Mouse (Mus musculus): ENCODE measurements around the gene Mnat1.
"Not testable (repeated sequence)": the region's sequence is repeated elsewhere in the genome, so short reads cannot be mapped to it uniquely, and the experiment has no call there.

Mnat1 gene

GRCm38 (mm10) chr12:73147236-73147635 is 23.7 kb downstream of the Mnat1 start:
- peak; percentile 33 for DNase-seq (ENCODE audit: low spot score)

- not testable (repeated sequence) for DNase-seq (ENCODE audit: low spot score)
Observed at GRCm38 (mm10) chr12:73151038-73151437, 27.5 kb downstream of the Mnat1 start.

DNA sequence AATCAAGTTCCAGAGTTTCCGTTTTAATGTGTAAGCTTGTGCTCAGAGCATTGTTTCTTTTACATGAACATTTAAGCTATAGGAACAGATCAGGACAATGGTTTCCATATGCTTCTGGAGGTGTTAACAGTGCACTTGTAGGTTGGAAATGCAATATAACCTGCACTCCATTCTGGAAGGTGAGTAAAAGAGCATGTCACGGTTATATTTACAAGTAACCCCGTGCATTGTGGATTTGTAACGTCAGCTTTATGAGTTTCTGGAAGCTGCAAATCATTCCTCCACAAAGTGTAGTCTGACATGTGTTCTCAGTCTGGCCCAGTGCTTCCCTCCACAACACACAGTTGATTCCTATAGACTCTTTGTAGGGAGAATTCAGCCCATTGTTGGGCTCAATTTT is 30.6 kb downstream of the Mnat1 start:
- DNase-seq (ENCODE audit: low spot score), result no peak

DNA sequence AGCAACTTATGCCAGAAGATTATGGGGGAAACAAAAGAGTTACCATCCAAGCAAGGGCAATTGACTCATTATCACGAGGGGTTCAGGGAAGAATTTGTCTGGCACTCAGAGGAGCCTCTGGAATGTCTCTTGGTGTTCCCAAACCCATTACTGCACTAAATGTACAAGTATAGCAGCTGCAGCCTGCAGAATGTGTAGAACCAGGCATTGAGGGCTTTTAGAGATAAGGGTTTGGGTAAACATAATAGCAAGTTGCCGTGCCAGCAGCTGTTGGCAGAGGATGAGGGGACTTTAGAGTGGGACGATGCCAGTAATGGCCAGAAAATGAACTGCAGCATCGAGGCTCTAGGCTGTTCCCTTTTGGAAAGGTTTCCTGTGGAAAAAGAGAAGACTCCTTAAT is 36.8 kb downstream of the Mnat1 start:
- no peak for DNase-seq (ENCODE audit: low spot score)

GRCm38 (mm10) chr12:73162408-73163181 is 39.1 kb downstream of the Mnat1 start:
- peak; percentile 59 for DNase-seq (ENCODE audit: low spot score)

DNA sequence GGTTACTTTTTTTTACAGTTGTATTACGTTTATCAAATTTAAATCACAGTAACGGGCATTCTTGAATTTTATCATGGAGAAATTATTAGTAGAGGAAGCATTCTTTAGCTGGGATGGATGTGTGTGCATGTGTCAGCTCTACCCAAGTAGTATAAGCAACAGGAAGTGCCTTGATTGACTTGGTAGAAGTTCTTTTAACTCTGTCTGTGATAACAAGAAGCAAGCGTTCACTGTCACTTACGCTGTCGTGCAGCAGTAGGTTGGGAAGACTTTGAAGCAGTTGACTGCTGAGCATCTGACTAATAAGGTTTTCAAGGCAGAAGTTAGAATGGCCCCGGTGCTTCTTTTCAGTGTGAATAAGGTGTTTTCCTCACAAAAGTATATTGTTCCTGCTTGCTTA is 47.3 kb downstream of the Mnat1 start:
- DNase-seq (ENCODE audit: low spot score), result no peak

GRCm38 (mm10) chr12:73183896-73184295 is 60.4 kb downstream of the Mnat1 start:
- DNase-seq (ENCODE audit: low spot score), result no peak

DNA sequence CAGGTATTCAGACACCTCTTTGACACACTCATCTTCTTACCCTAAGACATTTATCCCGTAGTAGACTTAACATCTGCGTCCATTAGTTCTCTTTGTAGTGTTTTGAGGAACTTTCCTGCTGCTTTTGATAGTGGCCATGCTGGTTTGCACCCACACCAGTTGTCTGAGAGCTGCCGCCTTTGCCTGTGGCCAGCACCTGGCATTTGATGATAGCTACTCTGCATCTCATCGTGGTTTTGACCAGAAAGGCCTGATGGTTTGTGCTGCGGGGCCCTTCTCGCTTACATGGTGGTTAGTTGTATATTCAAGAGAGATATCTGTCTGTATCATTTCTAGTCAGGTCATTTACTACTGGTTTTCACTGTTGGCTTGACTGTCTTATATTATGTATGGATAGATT is 73.8 kb downstream of the Mnat1 start:
- no peak for DNase-seq (ENCODE audit: low spot score)

DNA sequence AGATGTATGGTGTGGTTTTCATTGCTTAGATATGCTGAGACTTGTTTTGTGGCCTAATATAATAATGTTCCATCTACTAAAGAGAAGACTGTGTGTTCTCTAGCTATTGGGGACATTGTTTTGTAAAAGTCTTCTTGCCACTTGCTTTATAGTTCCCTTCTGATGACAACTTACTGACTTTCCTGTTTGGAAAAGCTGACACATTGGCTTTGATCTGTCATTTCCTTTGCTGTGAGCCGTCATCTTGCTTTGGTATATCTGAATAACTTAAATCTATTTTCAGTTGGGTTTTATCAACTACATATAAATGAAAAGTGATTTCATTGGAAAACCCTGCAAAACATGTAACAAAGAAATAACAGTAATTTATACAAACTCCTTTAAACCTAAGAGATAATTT is 74.9 kb downstream of the Mnat1 start:
- no peak for DNase-seq (ENCODE audit: low spot score)

DNA sequence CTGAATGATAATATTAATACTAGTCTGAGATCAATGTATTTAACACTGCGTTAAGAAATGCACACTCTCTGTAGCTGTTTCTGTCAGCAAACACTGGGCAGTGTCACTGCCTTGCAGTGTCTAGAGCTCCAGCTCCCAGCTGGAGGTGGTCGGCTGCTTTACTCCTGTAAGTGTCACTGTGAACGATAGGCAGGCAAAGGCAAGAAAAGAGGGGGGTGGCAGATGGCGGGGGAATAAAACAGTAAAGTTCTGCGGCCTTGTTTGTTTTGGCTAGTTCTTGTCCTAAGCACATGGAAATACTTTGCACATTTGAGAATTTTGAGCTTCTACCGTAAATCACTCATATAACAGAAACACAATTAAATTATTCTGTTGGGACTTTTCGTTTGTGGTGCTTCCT is 75.9 kb downstream of the Mnat1 start:
- DNase-seq (ENCODE audit: low spot score), result no peak

- no peak for DNase-seq (ENCODE audit: low spot score)
Observed at GRCm38 (mm10) chr12:73201587-73201986, 78.1 kb downstream of the Mnat1 start.

DNA sequence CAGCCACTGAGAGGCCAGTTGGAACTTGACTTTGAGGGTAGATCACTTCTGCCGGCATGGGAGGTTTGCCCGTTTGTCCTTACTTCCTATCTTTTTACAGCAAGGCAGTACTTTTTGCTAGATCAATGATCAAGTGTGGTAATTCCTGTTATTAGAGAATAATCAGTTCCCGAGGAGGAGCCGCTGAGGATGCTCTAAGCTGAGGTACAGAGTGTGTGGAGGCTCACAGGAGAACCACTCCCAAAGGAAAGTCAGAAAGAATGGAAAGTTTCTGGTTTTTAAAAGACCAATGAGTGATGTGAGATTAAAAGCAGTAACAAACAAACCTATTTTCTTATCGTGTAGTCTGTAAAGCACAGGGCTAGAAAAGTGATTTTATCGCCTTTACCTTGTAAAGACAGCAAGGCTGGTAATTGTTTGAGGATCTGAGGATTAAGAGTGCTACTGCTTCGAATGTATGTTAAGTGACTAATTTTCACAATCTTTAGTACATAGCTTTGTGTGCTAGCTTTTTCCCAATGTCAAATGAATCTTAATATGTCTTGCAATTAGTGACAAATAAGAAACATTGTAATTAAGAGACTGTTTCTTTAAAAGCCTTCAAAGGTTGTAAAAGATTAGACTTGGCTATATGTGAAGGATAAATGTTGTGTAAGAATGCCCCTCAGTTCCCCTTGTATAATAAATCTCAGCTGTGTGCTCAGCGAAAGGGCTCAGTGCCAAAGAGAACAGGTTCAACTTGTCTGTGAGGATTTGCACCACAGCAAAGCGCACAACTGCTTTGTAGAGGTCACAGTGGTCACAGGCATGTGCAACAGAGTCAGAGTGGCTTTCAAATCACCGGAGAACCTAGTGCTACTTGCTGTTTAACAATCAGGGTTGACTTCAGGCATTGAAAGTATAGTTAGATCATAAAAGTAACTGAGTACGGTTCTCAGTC is 82.5 kb downstream of the Mnat1 start:
- DNase-seq (ENCODE audit: low spot score), result peak; percentile 88

DNA sequence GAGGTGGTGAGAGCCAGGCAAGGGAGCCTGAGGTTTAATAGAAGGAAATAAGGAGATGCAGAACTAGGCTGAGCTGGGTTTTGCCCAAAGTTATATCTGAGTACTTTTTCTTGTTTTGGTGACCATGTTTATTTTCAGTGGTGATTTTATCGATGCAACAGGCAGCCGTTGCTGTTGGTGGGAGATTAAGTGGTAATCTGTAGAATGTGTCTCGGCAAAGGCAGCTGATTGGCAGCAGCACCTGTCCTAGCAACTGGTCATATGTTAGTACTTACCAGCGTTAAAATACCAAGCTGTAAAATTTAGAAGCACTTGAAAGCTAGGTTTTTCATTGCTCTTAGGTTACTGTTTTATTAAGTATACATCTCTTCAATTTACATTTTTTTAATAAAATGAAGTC is 83.5 kb downstream of the Mnat1 start:
- DNase-seq (ENCODE audit: low spot score), result no peak

DNA sequence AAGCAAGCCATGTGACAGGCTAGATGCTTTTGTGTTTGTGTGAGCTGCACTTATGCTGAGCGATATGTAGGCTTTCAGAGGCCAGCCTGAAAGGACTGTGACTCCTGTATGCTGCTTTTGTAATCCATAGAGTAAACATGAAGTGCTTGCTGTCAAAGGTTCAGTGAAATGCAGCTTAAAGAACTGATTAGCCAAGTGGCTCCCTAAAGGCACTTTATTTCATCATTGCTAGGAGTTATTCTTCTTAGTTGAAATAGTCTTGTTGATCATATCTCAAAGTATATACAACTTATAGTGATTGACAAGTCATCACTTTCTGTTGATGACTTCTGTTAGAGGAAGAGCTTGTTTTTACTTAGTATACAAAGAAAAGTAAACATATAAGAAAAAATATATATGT is 83.9 kb downstream of the Mnat1 start:
- DNase-seq (ENCODE audit: low spot score), result no peak

DNA sequence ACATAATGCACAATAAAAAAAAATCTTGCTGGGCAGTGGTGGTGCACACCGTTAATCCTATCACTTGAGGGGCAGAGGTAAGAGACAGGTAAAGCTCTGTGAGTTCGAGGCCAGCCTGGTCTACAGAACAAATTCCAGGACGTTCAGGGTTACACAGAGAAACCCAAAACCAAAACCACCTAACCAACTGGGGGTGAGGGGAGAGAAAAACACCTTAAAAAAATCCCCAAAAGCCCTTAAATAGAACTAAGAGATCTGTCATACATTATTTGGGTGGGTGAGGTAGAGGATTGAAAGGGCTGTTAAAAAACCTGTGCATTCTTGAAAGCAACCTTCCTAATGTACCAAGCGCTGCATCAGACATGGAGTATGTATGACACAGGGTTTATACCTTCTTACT is 85.0 kb downstream of the Mnat1 start:
- no peak for DNase-seq (ENCODE audit: low spot score)

GRCm38 (mm10) chr12:73209117-73209516 is 85.6 kb downstream of the Mnat1 start:
- DNase-seq (ENCODE audit: low spot score), result no peak

- no peak for DNase-seq (ENCODE audit: low spot score)
Observed at GRCm38 (mm10) chr12:73210454-73210853, 86.9 kb downstream of the Mnat1 start.

DNA sequence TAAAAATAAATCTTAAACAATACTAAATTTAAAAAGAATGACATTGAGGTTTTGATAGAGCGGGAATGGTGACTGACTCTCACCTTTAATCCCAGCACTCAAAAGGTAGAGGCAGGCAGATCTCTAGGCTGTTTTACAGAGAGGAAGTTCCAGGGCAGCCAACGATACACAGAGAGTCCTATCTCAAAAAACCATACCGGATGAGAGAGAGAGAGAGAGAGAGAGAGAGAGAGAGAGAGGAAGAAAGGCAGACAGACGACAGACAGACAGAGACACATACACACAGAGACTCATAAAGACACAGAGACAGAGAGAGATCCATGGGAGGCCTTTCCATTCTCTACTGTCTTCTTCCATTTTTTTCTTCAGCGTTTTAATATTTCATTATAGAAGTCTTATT is 92.3 kb downstream of the Mnat1 start:
- no peak for DNase-seq (ENCODE audit: low spot score)

GRCm38 (mm10) chr12:73218632-73219031 is 95.1 kb downstream of the Mnat1 start:
- DNase-seq (ENCODE audit: low spot score), result no peak

GRCm38 (mm10) chr12:73221235-73221634 is 97.7 kb downstream of the Mnat1 start:
- no peak for DNase-seq (ENCODE audit: low spot score)

GRCm38 (mm10) chr12:73223872-73224271 is 100.4 kb downstream of the Mnat1 start:
- DNase-seq (ENCODE audit: low spot score), result no peak

DNA sequence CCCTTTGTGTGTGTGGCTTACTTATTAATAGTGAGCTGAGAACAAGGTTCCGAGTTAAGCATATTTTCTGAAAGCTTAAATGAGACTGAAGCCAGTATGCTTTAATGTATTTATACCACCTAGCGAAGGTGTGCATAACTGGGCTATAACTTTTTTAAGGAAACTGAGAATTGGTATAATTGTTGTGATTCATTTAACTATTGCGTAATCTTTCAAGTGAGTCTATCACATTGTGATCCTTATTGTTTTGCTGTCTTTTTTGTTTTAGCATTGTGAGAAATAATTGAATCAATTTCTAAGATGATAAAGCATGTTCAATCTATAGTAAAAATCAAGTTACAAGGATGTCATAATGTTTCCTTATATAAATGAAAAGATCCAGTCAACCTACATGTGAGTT is 104.9 kb downstream of the Mnat1 start:
- no peak for DNase-seq (ENCODE audit: low spot score)

- DNase-seq (ENCODE audit: low spot score), result no peak
Observed at GRCm38 (mm10) chr12:73230196-73230595, 106.7 kb downstream of the Mnat1 start.
